Mouse (Mus musculus): ENCODE results near the gene Cactin. TPM values are rescaled to one million over a fixed set of nuclear protein-coding genes. Genes with fewer than 3 reads are reported as not detected.
A peak's percentile ranks its signal among the peaks of the same experiment; 100 is the strongest.

Gene Cactin
- polyA plus RNA-seq (2015; fragmentation: Nextera tagmentation; extraction: Ambion mirVana): 36.6 and 37.9 TPM in 2 replicates

GRCm38 (mm10) chr10:81320550-81321347, at the start of gene Cactin:
Gene Cactin (plus strand): TSS chr10:81321103.
- WGBS: under 1% methylated on average over 68 of the region's 68 CpGs
- peaks cover 38% of the 10 kb centered on the region for H3K36me3 ChIP-seq (ENCODE audit: control insufficient read depth, insufficient read depth, low read length)

GRCm38 (mm10) chr10:81272356-81272755, 48.5 kb upstream of the Cactin start:
- H3K36me3 ChIP-seq (ENCODE audit: control insufficient read depth, insufficient read depth, low read length): peaks cover 39% of the 10 kb centered on the region

More at GRCm38 (mm10) chr10:81320550-81321347, at the start of gene Cactin:
- ATAC-seq (ENCODE audit: low read depth): peak; percentile 92
- Histone ChIP-seq H3K4me2 (ENCODE audit: low read depth, low read length) (peak within 1 kb of the TSS; percentile 86), H3K4me1 (replicated peaks; ENCODE audit: control insufficient read depth, insufficient read depth, low read length) (peaks cover 46% of the 10 kb centered on the region), H3K4me3 (ENCODE audit: low read length) (peak within 1 kb of the TSS; percentile 94), H3K27me3 (ENCODE audit: control insufficient read depth, insufficient read depth, low read depth, low read length) (no peaks in the 10 kb centered on the region), H3K27ac (ENCODE audit: low read length) (peak within 1 kb of the TSS; percentile 92), H3K9ac (ENCODE audit: low read length) (peak within 1 kb of the TSS; percentile 94), H3K9me3 (ENCODE audit: control insufficient read depth, low read length) (no peaks in the 10 kb centered on the region)

GRCm38 (mm10) chr10:81273842-81274241, 47.1 kb upstream of the Cactin start:
- Histone ChIP-seq H3K27ac (ENCODE audit: low read length) (no peak overlapping the region), H3K4me2 (ENCODE audit: low read depth, low read length) (no peak overlapping the region), H3K9me3 (ENCODE audit: control insufficient read depth, low read length) (no peaks in the 10 kb centered on the region), H3K4me1 (replicated peaks; ENCODE audit: control insufficient read depth, insufficient read depth, low read length) (peaks cover 7% of the 10 kb centered on the region), H3K36me3 (ENCODE audit: control insufficient read depth, insufficient read depth, low read length) (peaks cover 39% of the 10 kb centered on the region), H3K9ac (ENCODE audit: low read length) (no peak overlapping the region), H3K27me3 (ENCODE audit: control insufficient read depth, insufficient read depth, low read depth, low read length) (no peaks in the 10 kb centered on the region), H3K4me3 (ENCODE audit: low read length) (no peak overlapping the region)
- no peak for ATAC-seq (ENCODE audit: low read depth)
- WGBS: 92% methylated on average over 19 of the region's 19 CpGs

More at GRCm38 (mm10) chr10:81272356-81272755, 48.5 kb upstream of the Cactin start:
- 92% methylated on average over 21 of the region's 21 CpGs for WGBS
- Histone ChIP-seq H3K27me3 (ENCODE audit: control insufficient read depth, insufficient read depth, low read depth, low read length) (no peaks in the 10 kb centered on the region), H3K9me3 (ENCODE audit: control insufficient read depth, low read length) (no peaks in the 10 kb centered on the region), H3K9ac (ENCODE audit: low read length) (no peak overlapping the region), H3K27ac (ENCODE audit: low read length) (no peak overlapping the region), H3K4me1 (replicated peaks; ENCODE audit: control insufficient read depth, insufficient read depth, low read length) (peaks cover 11% of the 10 kb centered on the region), H3K4me2 (ENCODE audit: low read depth, low read length) (no peak overlapping the region), H3K4me3 (ENCODE audit: low read length) (no peak overlapping the region)
- ATAC-seq (ENCODE audit: low read depth): no peak

GRCm38 (mm10) chr10:81277676-81278075, 43.2 kb upstream of the Cactin start:
- no peak overlapping the region for H3K9ac ChIP-seq (ENCODE audit: low read length)
- no peak overlapping the region for H3K27ac ChIP-seq (ENCODE audit: low read length)
- H3K9me3 ChIP-seq (ENCODE audit: control insufficient read depth, low read length): no peaks in the 10 kb centered on the region
- no peak overlapping the region for H3K4me2 ChIP-seq (ENCODE audit: low read depth, low read length)
- H3K36me3 ChIP-seq (ENCODE audit: control insufficient read depth, insufficient read depth, low read length): peaks cover 21% of the 10 kb centered on the region
- H3K27me3 ChIP-seq (ENCODE audit: control insufficient read depth, insufficient read depth, low read depth, low read length): peaks cover 7% of the 10 kb centered on the region; the same call in 1 of the 2 replicates
- H3K4me1 ChIP-seq (replicated peaks; ENCODE audit: control insufficient read depth, insufficient read depth, low read length): peaks cover 4% of the 10 kb centered on the region; the same call in 1 of the 2 replicates
- no peak for ATAC-seq (ENCODE audit: low read depth)
- WGBS: 72% methylated on average over 22 of the region's 22 CpGs
- no peak overlapping the region for H3K4me3 ChIP-seq (ENCODE audit: low read length)

- no peaks in the 10 kb centered on the region for H3K9me3 ChIP-seq (ENCODE audit: control insufficient read depth, low read length)
- H3K27me3 ChIP-seq (ENCODE audit: control insufficient read depth, insufficient read depth, low read depth, low read length): peaks cover 22% of the 10 kb centered on the region
- H3K4me1 ChIP-seq (replicated peaks; ENCODE audit: control insufficient read depth, insufficient read depth, low read length): peaks cover 4% of the 10 kb centered on the region; the same call in 1 of the 2 replicates
- peak; percentile 25; the same call in 1 of the 2 replicates for ATAC-seq (ENCODE audit: low read depth)
- no peak overlapping the region for H3K4me3 ChIP-seq (ENCODE audit: low read length)
- H3K27ac ChIP-seq (ENCODE audit: low read length): no peak overlapping the region
- H3K4me2 ChIP-seq (ENCODE audit: low read depth, low read length): no peak overlapping the region
- peak overlapping the region; percentile 21; the same call in 1 of the 2 replicates for H3K9ac ChIP-seq (ENCODE audit: low read length)
- peaks cover 6% of the 10 kb centered on the region for H3K36me3 ChIP-seq (ENCODE audit: control insufficient read depth, insufficient read depth, low read length)
- WGBS: 32% methylated on average over 10 of the region's 10 CpGs
Observed at GRCm38 (mm10) chr10:81279496-81279895, 41.4 kb upstream of the Cactin start.

- Histone ChIP-seq H3K4me3 (ENCODE audit: low read length) (peak overlapping the region; percentile 58), H3K4me2 (ENCODE audit: low read depth, low read length) (peak overlapping the region; percentile 78; the same call in 1 of the 2 replicates), H3K36me3 (ENCODE audit: control insufficient read depth, insufficient read depth, low read length) (no peaks in the 10 kb centered on the region; the same call in 1 of the 2 replicates), H3K9ac (ENCODE audit: low read length) (peak overlapping the region; percentile 8; the same call in 1 of the 2 replicates), H3K27me3 (ENCODE audit: control insufficient read depth, insufficient read depth, low read depth, low read length) (peaks cover 34% of the 10 kb centered on the region), H3K9me3 (ENCODE audit: control insufficient read depth, low read length) (no peaks in the 10 kb centered on the region), H3K4me1 (replicated peaks; ENCODE audit: control insufficient read depth, insufficient read depth, low read length) (peaks cover 4% of the 10 kb centered on the region; the same call in 1 of the 2 replicates), H3K27ac (ENCODE audit: low read length) (peak overlapping the region; percentile 56)
- no peak for ATAC-seq (ENCODE audit: low read depth)
- 31% methylated on average over 6 of the region's 6 CpGs for WGBS
Observed at GRCm38 (mm10) chr10:81284189-81284588, 36.7 kb upstream of the Cactin start.

GRCm38 (mm10) chr10:81284719-81285118, 36.2 kb upstream of the Cactin start:
- peak overlapping the region; percentile 58 for H3K4me3 ChIP-seq (ENCODE audit: low read length)
- peak overlapping the region; percentile 8 for H3K9ac ChIP-seq (ENCODE audit: low read length)
- peaks cover 6% of the 10 kb centered on the region for H3K4me1 ChIP-seq (replicated peaks; ENCODE audit: control insufficient read depth, insufficient read depth, low read length)
- peak; percentile 62 for ATAC-seq (ENCODE audit: low read depth)
- H3K27me3 ChIP-seq (ENCODE audit: control insufficient read depth, insufficient read depth, low read depth, low read length): peaks cover 34% of the 10 kb centered on the region
- peak overlapping the region; percentile 76 for H3K27ac ChIP-seq (ENCODE audit: low read length)
- H3K9me3 ChIP-seq (ENCODE audit: control insufficient read depth, low read length): no peaks in the 10 kb centered on the region
- 7% methylated on average over 17 of the region's 17 CpGs for WGBS
- no peaks in the 10 kb centered on the region; the same call in 1 of the 2 replicates for H3K36me3 ChIP-seq (ENCODE audit: control insufficient read depth, insufficient read depth, low read length)
- peak overlapping the region; percentile 78 for H3K4me2 ChIP-seq (ENCODE audit: low read depth, low read length)

GRCm38 (mm10) chr10:81285694-81286450, 35.0 kb upstream of the Cactin start:
- Histone ChIP-seq H3K36me3 (ENCODE audit: control insufficient read depth, insufficient read depth, low read length) (no peaks in the 10 kb centered on the region; the same call in 1 of the 2 replicates), H3K9me3 (ENCODE audit: control insufficient read depth, low read length) (no peaks in the 10 kb centered on the region), H3K9ac (ENCODE audit: low read length) (peak overlapping the region; percentile 68), H3K4me3 (ENCODE audit: low read length) (peak overlapping the region; percentile 58), H3K4me2 (ENCODE audit: low read depth, low read length) (peak overlapping the region; percentile 78), H3K27ac (ENCODE audit: low read length) (peak overlapping the region; percentile 76), H3K27me3 (ENCODE audit: control insufficient read depth, insufficient read depth, low read depth, low read length) (peaks cover 31% of the 10 kb centered on the region), H3K4me1 (replicated peaks; ENCODE audit: control insufficient read depth, insufficient read depth, low read length) (peaks cover 7% of the 10 kb centered on the region)
- peak; percentile 72 for ATAC-seq (ENCODE audit: low read depth)
- under 1% methylated on average over 54 of the region's 54 CpGs for WGBS

GRCm38 (mm10) chr10:81286586-81286985, 34.3 kb upstream of the Cactin start:
- Histone ChIP-seq H3K9ac (ENCODE audit: low read length) (no peak overlapping the region), H3K4me1 (replicated peaks; ENCODE audit: control insufficient read depth, insufficient read depth, low read length) (peaks cover 10% of the 10 kb centered on the region), H3K4me2 (ENCODE audit: low read depth, low read length) (no peak overlapping the region), H3K36me3 (ENCODE audit: control insufficient read depth, insufficient read depth, low read length) (no peaks in the 10 kb centered on the region), H3K9me3 (ENCODE audit: control insufficient read depth, low read length) (no peaks in the 10 kb centered on the region), H3K27ac (ENCODE audit: low read length) (no peak overlapping the region), H3K27me3 (ENCODE audit: control insufficient read depth, insufficient read depth, low read depth, low read length) (peaks cover 31% of the 10 kb centered on the region), H3K4me3 (ENCODE audit: low read length) (no peak overlapping the region)
- WGBS: 28% methylated on average over 6 of the region's 6 CpGs
- ATAC-seq (ENCODE audit: low read depth): no peak
